Mouse (Mus musculus) CD4-positive, CD25-positive, alpha-beta regulatory T cell, adult 2 months (primary cell): Measurements from ENCODE around the gene Serpina6.
"Not testable (repeated sequence)": the region's sequence is repeated elsewhere in the genome, so short reads cannot be mapped to it uniquely, and the experiment has no call there.

ENCODE experiments used
- DNase-seq: peaks from one replicate; pipeline ENCODE4 v3.0.0-alpha.2; 2012; ENCODE audit warnings: low read depth, low spot score

The Serpina6 gene

DNA sequence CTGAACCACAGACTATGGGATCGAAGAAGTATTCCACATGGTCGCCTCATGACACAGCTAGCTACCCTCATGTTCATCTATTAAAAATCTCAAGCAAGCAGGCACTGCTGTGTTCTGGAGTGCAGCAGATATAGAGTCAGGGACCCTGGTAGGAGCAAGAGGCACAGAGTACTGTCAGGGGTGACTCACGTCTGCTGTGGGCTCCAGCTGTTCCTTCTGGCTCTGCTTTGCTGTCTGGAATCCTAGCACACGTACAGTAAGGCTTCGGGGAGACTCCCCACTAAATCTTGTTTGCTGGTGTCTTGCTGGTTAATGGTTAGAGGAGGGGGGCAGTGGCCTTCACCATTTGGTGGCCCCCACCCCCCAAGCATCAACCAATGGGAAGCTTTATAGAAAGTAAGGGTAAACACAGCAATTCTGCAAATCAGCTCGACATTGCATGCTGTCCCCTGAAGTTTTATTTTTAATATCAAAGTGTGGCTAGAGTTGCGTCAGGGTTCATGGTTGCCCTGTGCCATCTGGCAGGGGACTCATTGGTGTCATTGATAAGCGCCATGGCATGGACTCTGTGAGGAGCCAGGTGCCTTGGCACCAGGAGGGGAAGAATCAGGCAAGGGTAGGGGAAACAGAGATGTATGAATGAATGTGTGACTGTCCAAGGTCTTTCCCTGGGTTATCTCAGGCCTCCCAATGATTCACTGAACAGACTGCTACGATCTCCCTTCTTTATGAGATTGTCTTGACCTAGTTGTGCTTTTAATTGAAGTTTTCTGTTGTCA is at the start of gene Serpina6:
Gene Serpina6, minus strand, starts transcription at position 365 of the 779 bp plus-strand sequence.
- no peak for DNase-seq

DNA sequence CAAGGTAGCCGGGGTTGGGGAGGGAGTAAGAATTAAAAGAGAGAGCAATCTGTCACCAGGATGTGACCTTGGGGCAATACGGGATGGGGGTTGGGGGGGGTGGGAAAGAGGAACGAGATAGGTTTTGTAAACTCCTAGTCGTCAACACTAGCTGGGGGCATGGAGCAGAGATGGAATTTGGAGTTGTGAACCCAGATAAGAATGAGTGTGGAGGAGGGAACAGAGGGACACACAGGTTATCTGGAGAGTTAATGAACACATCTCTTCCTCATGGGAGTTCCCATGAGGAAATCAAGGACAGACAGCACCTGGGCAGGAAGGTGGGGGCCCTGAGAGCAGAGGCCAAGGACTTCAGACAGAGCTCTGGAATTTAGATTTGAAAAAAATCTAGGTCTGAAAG is 49.1 kb upstream of the Serpina6 start:
- no peak for DNase-seq

DNA sequence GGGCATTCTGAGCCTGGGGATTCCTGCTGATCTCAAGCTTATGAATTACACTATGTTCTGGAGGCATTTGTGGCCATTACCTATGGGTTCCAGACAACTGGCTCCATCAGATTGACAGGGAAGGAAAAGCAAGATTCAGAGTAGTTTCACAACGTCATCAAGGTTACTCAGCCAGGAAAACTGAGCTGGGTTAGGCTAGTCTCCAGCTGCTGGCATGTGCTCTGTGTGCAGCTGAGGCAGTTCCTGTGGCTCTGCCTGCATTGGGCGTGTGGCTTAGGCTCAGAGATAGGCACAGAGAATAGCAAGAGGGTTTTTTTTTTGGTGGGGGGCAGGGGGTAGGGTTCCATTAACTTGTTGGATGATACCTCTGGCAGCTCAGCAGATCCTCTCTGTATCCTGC is 48.5 kb upstream of the Serpina6 start:
- no peak for DNase-seq

DNA sequence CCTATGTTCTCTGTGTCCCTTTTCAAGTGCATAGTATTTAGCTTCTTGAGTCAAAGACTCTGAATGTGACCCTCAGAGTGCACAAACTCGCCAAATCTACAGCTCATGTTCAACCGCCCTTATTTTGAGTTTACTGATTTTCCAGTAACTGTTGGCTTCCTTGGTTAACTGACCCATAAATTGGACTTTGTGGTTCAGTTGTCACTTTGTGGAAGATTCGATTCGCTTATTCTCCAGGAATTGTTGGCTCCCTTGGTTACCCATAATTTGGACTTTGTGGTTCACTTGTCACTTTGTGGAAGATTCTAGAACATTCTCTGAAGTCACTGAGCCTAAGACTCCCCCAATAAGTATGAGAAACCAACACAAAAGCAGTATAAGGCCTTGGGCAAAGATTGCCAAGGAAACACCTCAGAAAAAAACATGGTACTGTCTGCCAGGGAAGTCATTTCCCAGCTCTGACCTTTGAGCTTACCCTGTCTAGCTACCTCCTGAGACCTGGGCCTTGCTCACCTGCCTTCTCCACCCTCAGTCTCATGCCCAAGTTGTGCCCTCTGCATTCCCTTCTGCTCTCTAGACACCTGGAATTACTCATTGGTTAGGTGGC is 43.2 kb upstream of the Serpina6 start:
- no peak for DNase-seq

DNA sequence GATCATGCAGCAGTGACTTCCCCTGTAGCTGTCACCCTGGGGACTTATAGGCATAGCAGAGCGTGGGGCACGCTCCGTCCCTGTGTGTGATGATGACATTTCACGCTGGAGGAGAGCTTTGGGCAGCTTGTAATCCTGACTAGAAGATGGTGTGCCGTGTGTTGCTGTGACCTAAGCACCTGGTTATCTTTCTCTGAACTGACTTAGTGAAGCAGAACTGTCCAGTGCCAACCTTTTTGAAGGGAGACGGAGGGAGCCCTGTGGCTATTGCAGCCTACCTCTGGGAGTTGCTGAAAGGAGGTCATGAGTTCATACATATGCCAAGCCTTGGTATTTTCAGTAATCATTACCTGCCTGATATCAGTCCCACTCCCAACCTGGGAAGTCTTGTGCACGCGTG is 38.4 kb upstream of the Serpina6 start, which contains the start of gene Serpina1f:
Gene Serpina1f, minus strand, starts transcription at position 101 of the 400 bp plus-strand sequence.
- DNase-seq, result no peak

DNA sequence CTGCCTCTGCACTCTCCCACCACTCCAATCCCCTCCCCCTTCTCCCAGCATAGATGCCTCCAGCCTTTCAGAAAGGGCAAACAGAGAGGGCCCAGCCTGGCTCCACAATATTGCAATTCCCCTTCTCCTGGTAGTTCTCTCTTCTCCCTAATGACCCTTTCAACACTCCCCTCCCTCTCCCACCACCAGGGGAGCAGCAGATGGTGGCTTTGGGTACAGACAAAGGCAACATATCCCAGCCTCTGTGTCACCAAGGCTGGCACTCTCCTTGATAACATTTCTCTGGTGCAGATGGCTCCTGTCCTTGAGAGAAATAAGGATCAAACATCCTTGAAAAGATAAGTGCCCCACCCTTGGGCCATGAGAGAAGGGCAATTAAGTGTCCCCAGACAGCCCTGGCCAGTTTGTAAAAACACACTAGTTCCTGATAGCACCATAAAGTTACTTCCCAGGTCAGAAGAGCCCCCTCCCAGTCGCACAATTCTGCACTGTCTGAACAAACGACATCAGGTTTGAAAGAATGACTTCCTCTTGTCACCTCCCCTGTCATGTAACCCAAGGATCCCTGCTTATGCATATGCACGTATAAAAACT is 31.3 kb upstream of the Serpina6 start:
- DNase-seq, result no peak

DNA sequence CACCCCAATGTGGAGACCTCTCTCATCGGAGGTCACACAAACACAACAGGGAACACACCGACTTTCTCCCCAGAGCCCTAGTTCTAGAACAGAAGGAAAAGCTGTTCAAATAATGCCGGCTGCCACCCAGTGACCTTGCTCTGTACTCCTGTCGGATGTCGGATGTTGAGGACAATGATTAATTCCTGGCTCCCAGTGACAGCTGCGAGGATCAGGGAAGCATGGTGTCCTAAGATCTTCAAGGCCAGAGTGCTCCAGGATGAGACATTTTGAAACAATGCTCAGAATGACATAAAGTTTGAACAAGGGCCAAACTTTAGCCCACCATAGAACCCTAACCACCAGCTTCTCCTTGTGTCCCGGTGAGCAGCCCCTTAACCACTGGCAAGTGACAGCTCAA is 30.0 kb upstream of the Serpina6 start:
- DNase-seq, result no peak

DNA sequence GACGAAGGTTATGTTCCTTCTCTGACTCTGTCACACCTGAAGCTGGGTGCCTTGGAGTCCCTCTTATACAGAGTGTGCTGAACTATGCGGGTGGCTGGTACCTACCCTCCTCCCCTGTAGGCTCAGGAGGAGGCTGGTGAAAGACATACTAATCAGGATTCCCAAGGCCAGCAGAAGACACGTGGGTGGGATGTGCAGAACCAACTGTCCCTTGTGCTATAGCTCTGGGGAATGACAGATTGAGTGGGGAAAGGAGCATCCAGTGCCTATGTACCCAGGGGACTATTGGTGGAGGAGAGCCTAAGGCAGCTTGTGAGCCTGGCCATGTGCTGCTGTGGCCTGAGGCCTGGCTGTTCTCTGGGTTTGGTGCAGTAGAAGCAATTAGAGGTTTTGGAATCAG is 29.0 kb upstream of the Serpina6 start:
- no peak for DNase-seq

DNA sequence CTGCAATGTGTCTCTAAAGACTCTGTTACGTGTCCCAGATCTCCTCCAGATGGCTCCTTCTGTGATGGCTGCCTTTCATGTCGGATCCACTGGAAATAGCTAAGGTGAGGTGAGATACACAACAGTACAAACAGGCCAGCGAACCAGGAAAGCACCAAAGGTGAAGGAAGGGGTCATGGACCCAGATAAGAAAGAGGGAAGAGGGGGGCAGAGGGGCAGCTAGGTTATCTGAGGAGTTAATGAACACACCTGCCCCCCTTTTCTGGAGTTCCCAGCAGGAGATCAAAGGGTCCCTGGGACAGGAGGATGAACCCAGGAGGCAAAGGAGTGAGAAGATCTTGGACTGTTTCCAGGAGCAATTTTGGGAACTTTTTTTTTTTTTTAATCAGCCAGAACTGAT is 28.4 kb upstream of the Serpina6 start:
- no peak for DNase-seq

DNA sequence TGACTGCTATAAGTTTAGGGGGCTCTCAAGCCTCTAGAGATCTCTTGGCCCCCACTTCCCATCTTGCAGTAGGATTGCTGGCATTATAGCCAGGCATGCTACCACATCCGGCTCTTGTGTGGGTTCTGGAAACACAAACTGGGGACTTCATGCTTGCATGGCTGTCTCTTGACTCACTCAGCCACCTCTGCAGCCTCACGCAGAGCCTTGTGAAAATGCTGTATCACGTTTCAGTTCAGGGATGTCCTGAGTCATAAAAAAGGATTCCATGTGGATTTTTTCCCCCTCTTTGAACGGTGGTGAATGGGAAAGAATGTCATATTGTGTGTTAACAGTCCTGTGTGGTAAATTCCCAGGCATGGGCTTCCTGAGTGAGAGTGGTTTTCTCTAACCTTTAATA is 26.8 kb upstream of the Serpina6 start:
- no peak for DNase-seq

DNA sequence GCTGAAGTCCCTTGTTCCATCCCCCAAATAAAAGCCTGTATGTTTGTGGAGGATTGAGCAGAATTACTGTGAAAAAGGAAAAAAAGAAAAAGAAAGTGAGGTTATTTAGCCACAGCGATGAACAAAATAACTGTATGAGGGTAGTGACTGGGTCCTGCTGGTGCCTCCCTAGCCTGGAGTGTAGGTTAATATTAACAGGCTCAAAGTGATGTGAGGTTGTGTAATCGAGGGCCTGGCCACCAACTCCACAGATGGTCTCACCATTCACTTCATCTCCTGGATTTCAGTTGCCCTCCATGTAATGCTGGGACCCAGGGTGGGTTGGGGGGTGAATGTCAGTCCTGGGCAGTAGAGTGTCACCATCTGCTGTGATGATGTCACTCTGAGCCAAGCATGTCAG is 24.7 kb upstream of the Serpina6 start:
- DNase-seq, result no peak

DNA sequence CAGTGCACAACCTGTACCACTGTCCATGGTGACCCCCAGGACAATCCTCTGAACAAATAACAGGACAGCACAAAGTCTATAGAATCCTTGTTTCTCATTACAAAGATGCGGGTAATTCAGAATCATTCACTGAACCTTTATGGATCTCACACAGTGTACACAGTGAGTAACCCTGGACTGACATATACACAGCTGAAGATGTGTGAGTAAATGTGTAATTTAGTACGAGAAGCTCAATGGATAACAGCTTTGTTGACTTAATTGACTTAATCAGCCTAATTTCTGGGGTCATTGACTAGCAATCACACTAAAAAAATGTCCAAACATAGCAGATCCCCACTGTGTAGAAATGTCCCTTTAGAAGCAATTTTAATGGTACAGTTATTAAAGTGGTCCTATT is 24.2 kb upstream of the Serpina6 start:
- DNase-seq, result no peak

DNA sequence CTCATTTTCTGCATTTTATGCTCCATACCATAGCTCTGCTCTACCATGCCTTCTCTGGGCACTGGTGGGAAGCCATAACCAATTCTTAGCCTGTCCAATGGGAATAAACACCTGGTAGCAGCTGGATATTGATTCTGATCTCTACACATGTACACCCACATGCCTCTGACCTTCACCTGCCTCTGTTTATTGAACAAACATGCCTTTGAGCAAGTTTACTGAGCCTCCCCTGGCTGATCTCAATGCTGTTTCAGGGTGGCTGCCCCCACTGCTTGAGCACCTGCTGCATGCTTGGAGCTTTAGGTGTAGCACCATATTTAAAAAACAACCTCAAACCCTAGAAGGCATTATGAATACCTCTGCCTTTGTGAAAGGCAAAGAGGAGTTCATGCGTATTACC is 22.8 kb upstream of the Serpina6 start:
- not testable (repeated sequence) for DNase-seq

DNA sequence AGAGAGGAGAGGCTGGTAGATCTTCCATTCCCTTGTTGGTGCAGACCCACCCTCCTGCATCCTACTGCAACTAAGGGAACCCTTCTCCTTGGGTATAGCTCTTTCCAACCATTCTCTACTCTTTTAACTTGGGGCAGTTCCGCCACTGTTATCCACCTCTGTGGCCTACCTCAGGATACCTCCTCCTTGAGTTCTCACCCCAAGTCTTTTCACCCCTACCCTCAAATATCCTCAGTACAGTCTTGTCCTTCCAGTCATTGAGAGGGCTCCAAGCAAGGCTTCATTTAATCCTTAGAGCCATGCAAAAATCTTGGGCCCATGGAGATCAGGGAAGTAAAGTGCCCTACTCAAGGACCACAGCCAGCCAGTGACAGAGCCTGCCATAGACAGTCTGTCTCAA is 19.0 kb upstream of the Serpina6 start, which contains the start of gene Serpina16:
Gene Serpina16, minus strand, starts transcription at position 101 of the 400 bp plus-strand sequence.
- DNase-seq, result no peak

DNA sequence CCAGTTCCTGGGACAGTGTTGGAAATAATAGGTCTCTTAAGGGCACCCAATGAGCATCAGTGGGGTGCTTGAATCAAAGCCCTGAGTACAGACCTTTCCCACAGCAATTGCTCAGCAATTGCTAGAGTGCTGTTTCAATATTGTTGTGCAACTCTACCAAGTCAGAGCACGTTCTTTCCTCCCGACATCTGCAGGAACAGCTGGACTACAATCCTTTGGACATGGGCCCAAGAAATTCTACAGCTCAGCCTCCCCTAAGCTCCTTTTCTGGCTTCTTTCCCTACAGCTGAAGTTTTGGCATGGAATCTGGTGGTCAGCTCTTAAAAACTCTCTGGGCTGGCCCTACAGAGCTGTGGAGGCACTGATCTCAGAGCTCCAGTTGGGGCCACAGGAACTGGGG is 16.2 kb upstream of the Serpina6 start:
- DNase-seq, result no peak

DNA sequence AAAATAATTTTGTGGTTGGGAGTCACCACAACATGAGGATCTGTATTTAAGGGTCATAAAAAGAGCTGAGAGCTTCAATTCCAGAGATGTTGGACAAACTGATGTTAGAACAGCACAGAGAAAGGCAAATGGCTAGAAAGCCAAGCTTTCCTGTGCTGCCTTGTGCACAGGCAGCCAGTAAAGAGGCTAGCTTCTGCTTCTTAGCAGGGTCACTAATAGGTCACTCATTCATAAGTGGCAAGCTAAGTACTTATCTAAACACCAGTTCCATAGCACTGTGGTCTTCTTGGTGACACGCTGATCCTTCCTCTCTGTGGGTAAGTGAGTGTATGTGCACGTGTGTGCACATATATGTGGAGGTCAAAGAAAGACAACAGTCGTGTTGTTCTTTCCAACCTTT is 14.5 kb upstream of the Serpina6 start:
- no peak for DNase-seq

DNA sequence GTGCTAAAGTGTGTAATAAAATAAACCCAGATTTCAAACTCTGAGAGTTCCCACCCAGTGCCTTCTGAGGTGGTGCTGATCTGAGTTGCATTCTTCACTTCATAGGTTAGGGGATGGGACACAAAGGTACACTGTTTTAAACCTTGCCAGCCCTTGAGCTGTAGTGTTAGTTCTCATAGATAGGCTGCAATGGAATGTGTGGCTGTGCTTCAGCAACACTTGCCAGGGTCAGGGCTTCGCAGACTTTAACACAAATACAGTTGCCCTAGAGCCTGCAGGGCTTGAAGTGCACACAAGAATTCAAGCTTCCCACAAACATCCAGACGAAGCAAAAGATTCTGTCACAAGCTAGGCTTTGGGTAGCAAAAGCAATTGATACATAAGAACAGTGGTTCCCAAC is 14.0 kb upstream of the Serpina6 start:
- DNase-seq, result no peak

DNA sequence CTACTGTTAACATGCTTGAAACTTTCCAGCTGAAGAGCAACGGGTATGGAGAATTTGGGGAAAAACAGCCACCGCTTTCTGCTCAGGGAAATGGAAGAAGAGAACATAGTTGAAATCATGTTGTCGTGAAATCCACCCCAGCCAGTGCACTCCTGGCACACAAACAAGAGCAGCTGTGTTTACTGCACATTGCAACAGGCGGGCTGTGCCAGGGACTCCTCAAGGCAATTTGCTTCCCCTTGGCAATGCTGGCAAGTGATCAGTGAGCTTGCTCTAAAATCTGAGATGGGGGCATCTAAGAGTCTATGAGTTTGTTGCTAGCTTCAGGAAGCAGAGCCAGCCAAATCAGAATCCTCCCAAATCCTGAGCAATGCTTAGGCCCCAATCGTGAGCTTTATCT is 13.3 kb upstream of the Serpina6 start:
- no peak for DNase-seq

DNA sequence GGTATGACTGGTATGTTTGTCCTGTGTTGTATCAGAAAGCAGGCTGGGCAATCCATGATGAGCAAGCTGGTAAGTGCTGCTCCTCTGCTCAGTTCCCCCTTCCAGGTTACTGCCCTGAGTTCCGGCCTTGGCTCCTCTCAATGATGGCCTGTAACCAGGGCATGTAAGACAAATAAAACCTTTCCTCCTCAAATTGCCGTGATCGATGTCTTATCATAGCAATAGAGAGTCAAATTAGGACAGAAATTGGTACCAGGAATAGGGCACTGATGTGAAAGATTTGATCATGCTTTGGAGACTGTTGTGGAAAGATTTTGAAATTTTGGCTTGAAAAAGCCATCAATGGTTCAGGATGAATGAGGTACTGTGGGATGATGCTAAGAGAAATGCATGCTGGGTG is 8.3 kb upstream of the Serpina6 start:
- no peak for DNase-seq

DNA sequence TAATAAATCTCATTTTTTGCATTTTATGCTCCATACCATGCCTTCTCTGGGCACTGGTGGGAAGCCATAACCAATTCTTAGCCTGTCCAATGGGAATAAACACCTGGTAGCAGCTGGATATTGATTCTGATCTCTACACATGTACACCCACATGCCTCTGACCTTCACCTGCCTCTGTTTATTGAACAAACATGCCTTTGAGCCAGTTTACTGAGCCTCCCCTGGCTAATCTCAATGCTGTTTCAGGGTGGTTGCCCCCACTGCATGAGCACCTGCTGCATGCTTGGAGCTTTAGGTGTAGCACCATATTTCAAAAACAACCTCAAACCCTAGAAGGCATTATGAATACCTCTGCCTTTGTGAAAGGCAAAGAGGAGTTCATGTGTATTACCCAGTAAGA is 5.0 kb upstream of the Serpina6 start:
- DNase-seq, result not testable (repeated sequence)

DNA sequence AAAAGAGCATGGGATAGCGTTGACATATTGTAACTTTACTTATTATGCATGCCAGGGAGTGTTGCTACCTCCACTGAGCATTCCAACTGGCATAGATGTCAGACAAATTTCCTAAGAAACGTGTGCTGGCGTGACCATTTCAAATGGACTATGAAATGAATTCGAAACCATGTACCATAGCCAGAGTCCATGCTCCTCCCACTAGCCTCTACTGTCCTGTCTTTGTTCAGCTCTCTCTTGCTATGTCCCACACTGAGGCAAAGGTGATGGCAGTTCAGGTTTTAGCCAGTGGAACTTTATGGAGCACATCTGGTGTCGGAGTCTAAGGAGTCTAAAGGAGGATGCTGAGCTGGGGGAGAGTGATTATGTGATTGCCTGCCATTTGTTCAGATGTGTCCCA is 3.1 kb upstream of the Serpina6 start:
- no peak for DNase-seq

DNA sequence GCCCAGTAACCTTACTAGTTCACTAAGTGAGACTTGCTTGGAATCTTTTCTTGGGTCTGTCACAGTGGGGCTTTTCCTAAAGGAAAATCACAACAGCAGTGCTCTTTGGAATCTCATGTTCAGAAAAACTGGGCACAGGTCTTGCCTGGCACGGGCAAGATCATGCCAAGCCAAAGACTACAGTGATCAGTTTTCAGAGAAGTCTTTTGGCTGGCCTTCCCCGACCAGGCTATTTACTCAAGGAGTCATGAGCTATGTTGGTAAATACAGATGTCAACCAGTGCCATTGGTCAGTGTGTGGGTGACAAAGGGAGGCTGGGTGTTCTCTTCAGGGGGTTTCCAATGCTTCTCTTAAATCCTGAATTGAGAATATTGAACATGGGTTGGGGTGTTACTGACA is 2.2 kb upstream of the Serpina6 start:
- DNase-seq, result no peak

DNA sequence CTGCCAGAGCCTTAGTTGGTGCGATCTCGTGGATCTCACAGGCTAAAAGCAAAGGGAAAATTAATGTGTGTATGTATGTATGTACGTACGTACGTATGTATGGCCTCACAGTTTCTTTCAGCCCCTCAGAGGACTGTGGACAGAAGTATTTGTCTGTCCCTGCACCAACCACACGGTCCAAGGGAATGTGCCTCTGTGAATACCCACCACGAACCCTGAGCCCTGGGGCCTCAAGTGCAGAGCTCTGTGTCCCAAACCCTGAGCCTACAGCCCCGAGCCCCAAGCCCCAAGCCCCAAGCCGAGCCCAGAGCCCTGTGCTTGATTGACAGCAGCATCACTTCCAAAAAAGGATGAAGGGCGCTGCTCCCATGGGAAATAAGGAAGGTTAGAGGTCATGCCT is 979 bp upstream of the Serpina6 start:
- DNase-seq, result no peak
